In the genomic region with DNA sequence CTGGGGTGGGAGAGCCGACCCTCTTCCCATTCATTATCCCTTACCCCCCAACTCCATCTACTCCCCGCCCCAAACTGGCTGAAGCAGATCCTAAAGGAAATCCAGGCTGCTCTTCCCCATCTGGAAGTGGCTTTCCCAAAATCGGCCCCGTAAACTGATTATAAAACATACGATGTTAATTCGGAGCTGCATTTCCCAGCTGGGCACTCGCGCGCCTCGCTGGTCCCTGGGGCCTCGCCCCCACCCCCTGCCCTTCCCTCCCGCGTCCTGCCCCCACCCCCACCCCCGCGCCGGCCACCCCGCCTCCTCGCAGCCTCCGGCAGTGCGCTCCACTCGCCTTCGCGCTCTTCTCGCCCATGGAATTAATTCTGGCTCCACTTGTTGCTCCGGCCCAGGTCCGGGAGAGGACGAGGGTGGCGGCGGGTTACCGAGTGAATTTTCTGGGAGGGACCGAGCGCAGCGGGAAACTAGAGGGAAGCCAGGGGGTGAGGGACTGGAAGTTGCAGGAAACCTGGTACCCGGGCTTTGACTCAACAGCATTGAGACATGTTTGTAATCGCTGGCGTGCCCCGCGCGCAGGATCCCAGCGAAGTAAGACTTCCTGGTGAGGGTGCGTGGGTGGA, we compare ENCODE assay signal across 9 mouse cellular contexts. TPM values are rescaled to one million over a fixed set of nuclear protein-coding genes. Genes with fewer than 3 reads are reported as not detected.
A peak's percentile ranks its signal among the peaks of the same experiment; 100 is the strongest.
DNase-seq lines count a peak whose midpoint lies in the region; ATAC-seq lines count a peak whose summit lies in the region.
"Had no signal": no experiment of that assay in that cellular context is flagged by ENCODE, and none has a peak within 500 bp of the region (broad histone marks: within the 10 kb centered on the region; RNA-seq: fewer than 3 reads in every experiment).

No protein-coding gene starts in this region.

- H3K9me3 ChIP-seq in forebrain, embryonic 10.5 days, result no peaks in the 10 kb centered on the region
- no peaks in the 10 kb centered on the region for H3K9me3 ChIP-seq in hindbrain, embryonic 15.5 days

- peak overlapping the region; percentile 86 for H3K27ac ChIP-seq in forebrain, embryonic 10.5 days
- peak overlapping the region; percentile 71 for H3K27ac ChIP-seq in hindbrain, embryonic 15.5 days (replicated peaks)
- H3K27ac ChIP-seq: macrophage had no signal

- no peak for ATAC-seq in hindbrain, embryonic 15.5 days (ENCODE audit: low FRiP score, low read depth)

- H3K9ac ChIP-seq in hindbrain, embryonic 15.5 days, result peak overlapping the region; percentile 45

- peak overlapping the region; percentile 72 for H3K4me3 ChIP-seq in forebrain, embryonic 10.5 days
- peak overlapping the region; percentile 62 for H3K4me3 ChIP-seq in hindbrain, embryonic 15.5 days

- H3K36me3 ChIP-seq in forebrain, embryonic 10.5 days (replicated peaks), result peaks cover 13% of the 10 kb centered on the region
- H3K36me3 ChIP-seq in hindbrain, embryonic 15.5 days, result no peaks in the 10 kb centered on the region

- under 1% methylated on average over 41 of the region's 41 CpGs for WGBS in forebrain, embryonic 10.5 days
- WGBS in hindbrain, embryonic 15.5 days, result 1% methylated on average over 38 of the region's 41 CpGs

- peaks cover 92% of the 10 kb centered on the region for H3K27me3 ChIP-seq in forebrain, embryonic 10.5 days (ENCODE audit: poor library complexity, severe bottlenecking)
- peaks cover 16% of the 10 kb centered on the region for H3K27me3 ChIP-seq in hindbrain, embryonic 15.5 days

- peaks cover 85% of the 10 kb centered on the region for H3K4me1 ChIP-seq in forebrain, embryonic 10.5 days
- peaks cover 57% of the 10 kb centered on the region for H3K4me1 ChIP-seq in hindbrain, embryonic 15.5 days (replicated peaks)

- peak overlapping the region; percentile 90 for H3K4me2 ChIP-seq in hindbrain, embryonic 15.5 days

- peak; percentile 24 to 57 for DNase-seq in urinary bladder, adult 18-20 months (ENCODE audit: low spot score in 2 of 2)
- DNase-seq in urinary bladder, postnatal 10 days (ENCODE audit: low spot score), result no peak
- DNase-seq in forebrain, embryonic 10.5 days (ENCODE audit: extremely low spot score, low spot score), result peak; percentile 62
- peak; percentile 20 for DNase-seq in lung, postnatal 14 days
- DNase-seq in urinary bladder, postnatal 14 days (ENCODE audit: low spot score), result peak; percentile 48
- no peak for DNase-seq in layer of hippocampus, adult 11-12 months (ENCODE audit: low spot score)
- no peak for DNase-seq in cerebellum, adult 18-20 months

RNA-seq across cellular contexts. Expression of gene Wnt5a, which starts 6.6 kb away (rescaled TPM):
- 18.1 and 24.1 TPM in 2 replicates for polyA plus RNA-seq in forebrain, embryonic 10.5 days (2016; fragmentation: Nextera tagmentation; extraction: Ambion mirVana)
- polyA plus RNA-seq in hindbrain, embryonic 15.5 days (2015; fragmentation: Nextera tagmentation; extraction: Ambion mirVana), result 23.6 and 26.6 TPM in 2 replicates
- polyA plus RNA-seq: macrophage had no signal

Comparison
In these comparisons a context has a peak if more than half of its experiments do, and no peak if none do; other contexts are left out.
1. DNase-seq: peak in urinary bladder, adult 18-20 months (2 of 2), forebrain, embryonic 10.5 days (single experiment), lung, postnatal 14 days (single experiment) and urinary bladder, postnatal 14 days (single experiment); none in urinary bladder, postnatal 10 days (single experiment), layer of hippocampus, adult 11-12 months (single experiment) and cerebellum, adult 18-20 months (0 of 2).